Mouse (Mus musculus): ENCODE data around the gene Soga1. TPM values are rescaled to one million over a fixed set of nuclear protein-coding genes. Genes with fewer than 3 reads are reported as not detected.

The Soga1 gene
- polyA plus RNA-seq, 1 experiment from 2014 or later, result 1.8 TPM

DNA sequence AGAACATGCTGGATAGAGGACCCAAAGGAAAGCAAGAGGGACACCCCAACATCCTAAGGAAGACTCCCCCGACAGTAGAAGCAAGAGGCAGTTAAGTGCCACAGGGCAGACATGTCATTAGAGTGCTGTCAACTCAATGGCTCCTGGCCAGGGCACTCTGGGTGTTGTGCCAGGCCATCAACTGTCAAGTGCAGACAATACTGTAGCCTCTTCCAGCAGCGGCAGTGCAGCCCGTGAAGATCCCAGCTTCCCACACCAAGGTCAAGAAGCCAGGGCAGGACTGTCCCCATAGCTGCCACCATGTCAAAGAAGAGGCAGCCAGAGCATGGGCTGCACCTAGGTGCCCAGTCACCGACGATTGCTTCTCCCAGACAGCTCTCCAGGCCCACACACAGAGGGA lies 1.9 kb downstream of the Soga1 start:
- H3K9ac ChIP-seq (ENCODE audit: low read depth, low read length), result peak overlapping the region; percentile 92; the same call in 1 of the 2 replicates
- H3K9me3 ChIP-seq (replicated peaks; ENCODE audit: low read length), result no peaks in the 10 kb centered on the region
- peak overlapping the region; percentile 89 for H3K4me3 ChIP-seq (replicated peaks; ENCODE audit: low read depth, low read length)
- no peaks in the 10 kb centered on the region for H3K27me3 ChIP-seq (ENCODE audit: insufficient read depth, low read length)
- DNase-seq (ENCODE audit: low spot score) (no peak), ATAC-seq (replicated peaks; ENCODE audit: low FRiP score, low read depth) (no peak)
- WGBS, result 18% methylated on average over 5 of the region's 5 CpGs
- H3K36me3 ChIP-seq (ENCODE audit: insufficient read depth, low read length), result no peaks in the 10 kb centered on the region
- H3K4me2 ChIP-seq (ENCODE audit: low read length), result peak overlapping the region; percentile 91
- H3K4me1 ChIP-seq (replicated peaks; ENCODE audit: insufficient read depth, low read length), result peaks cover 41% of the 10 kb centered on the region
- peak overlapping the region; percentile 54; the same call in 1 of the 2 replicates for H3K27ac ChIP-seq
- no peak for TF ChIP-seq CTCF (IDR thresholded peaks at IDR 0.05; ENCODE audit: low read depth)

DNA sequence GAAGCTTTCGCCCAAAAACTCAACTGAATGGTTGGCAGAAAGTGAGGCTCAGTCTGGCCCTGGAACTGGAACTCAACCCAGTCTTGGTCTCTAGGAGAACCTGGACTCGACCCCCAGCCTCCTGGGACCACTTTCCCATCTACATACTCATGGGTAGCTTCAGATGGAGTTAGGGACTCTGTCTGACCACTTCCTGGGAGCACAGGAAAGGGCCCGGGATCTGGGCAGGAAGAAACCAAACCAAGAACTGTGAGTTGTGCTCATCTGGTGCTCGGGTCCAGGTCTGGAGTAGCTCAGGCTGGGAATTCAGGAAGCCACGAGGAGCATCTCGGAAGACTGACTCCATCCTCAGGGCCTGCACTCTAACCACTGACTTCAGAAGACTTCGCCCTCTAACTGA lies 2.5 kb downstream of the Soga1 start:
- 68% methylated on average over 7 of the region's 7 CpGs for whole genome bisulfite sequencing
- H3K4me2 ChIP-seq (ENCODE audit: low read length), result peak overlapping the region; percentile 91
- no peaks in the 10 kb centered on the region for H3K27me3 ChIP-seq (ENCODE audit: insufficient read depth, low read length)
- H3K36me3 ChIP-seq (ENCODE audit: insufficient read depth, low read length), result no peaks in the 10 kb centered on the region
- ATAC-seq (replicated peaks; ENCODE audit: low FRiP score, low read depth) (no peak), DNase-seq (ENCODE audit: low spot score) (no peak)
- H3K27ac ChIP-seq, result no peak overlapping the region
- H3K4me3 ChIP-seq (replicated peaks; ENCODE audit: low read depth, low read length), result peak overlapping the region; percentile 89; the same call in 1 of the 2 replicates
- peaks cover 40% of the 10 kb centered on the region for H3K4me1 ChIP-seq (replicated peaks; ENCODE audit: insufficient read depth, low read length)
- H3K9ac ChIP-seq (ENCODE audit: low read depth, low read length), result no peak overlapping the region
- H3K9me3 ChIP-seq (replicated peaks; ENCODE audit: low read length), result no peaks in the 10 kb centered on the region
- no peak for TF ChIP-seq CTCF (IDR thresholded peaks at IDR 0.05; ENCODE audit: low read depth)

DNA sequence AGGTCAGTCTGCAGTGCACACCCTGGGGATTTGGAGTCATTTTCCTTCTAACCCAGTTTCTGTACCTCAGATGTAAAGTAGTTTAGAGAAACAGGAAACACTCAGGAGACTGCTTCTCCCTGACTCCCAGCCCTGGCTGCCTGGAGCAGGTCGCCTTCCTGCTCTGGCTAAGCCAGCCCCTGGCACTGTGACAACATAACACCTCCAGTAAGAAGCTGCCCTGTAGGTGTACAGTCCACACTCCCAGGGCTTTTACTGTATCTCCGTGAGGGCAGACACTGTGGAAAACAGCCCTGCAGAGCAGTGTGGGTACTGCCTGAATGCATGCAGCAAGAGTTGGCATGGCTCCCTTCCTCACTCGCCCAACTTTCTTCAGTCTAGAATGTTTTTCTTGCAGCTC lies 3.4 kb downstream of the Soga1 start:
- Histone ChIP-seq H3K9ac (ENCODE audit: low read depth, low read length) (peak overlapping the region; percentile 27; the same call in 1 of the 2 replicates), H3K4me3 (replicated peaks; ENCODE audit: low read depth, low read length) (no peak overlapping the region), H3K36me3 (ENCODE audit: insufficient read depth, low read length) (no peaks in the 10 kb centered on the region), H3K9me3 (replicated peaks; ENCODE audit: low read length) (no peaks in the 10 kb centered on the region), H3K27me3 (ENCODE audit: insufficient read depth, low read length) (no peaks in the 10 kb centered on the region), H3K4me1 (replicated peaks; ENCODE audit: insufficient read depth, low read length) (peaks cover 47% of the 10 kb centered on the region), H3K4me2 (ENCODE audit: low read length) (peak overlapping the region; percentile 91), H3K27ac (0 out of 2 replicates have a peak overlapping the region, but pooled peaks have one; percentile 47)
- WGBS, result 12% methylated on average over 3 of the region's 3 CpGs
- peak; percentile 30 for DNase-seq (ENCODE audit: low spot score)
- no peak for ATAC-seq (replicated peaks; ENCODE audit: low FRiP score, low read depth)
- no peak for TF ChIP-seq CTCF (IDR thresholded peaks at IDR 0.05; ENCODE audit: low read depth)

DNA sequence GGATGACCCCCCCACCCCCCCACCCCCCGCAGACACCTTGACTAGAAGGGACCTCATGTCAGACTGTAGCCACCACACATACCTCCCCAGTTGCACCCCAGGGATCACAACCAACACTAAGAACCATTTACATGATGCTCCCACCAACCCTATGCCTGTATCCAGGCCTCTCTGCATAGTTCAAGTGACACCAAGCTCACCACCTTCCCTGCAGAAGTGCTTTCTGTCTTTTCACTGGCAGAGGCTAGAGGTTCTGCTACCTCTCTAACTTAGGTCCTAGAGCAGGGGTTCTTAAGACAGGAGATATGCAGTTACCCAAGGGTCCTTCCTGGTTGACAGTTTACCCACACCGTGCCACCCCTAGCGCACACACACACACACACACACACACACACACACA lies 3.8 kb downstream of the Soga1 start:
- H3K27ac ChIP-seq, result 0 out of 2 replicates have a peak overlapping the region, but pooled peaks have one; percentile 47
- peak overlapping the region; percentile 27; the same call in 1 of the 2 replicates for H3K9ac ChIP-seq (ENCODE audit: low read depth, low read length)
- no peak overlapping the region for H3K4me3 ChIP-seq (replicated peaks; ENCODE audit: low read depth, low read length)
- WGBS, result 75% methylated on average over 3 of the region's 3 CpGs
- TF ChIP-seq CTCF (IDR thresholded peaks at IDR 0.05; ENCODE audit: low read depth), result no peak
- H3K9me3 ChIP-seq (replicated peaks; ENCODE audit: low read length), result no peaks in the 10 kb centered on the region
- peak overlapping the region; percentile 91; the same call in 1 of the 2 replicates for H3K4me2 ChIP-seq (ENCODE audit: low read length)
- DNase-seq (ENCODE audit: low spot score), result no peak
- peaks cover 52% of the 10 kb centered on the region for H3K4me1 ChIP-seq (replicated peaks; ENCODE audit: insufficient read depth, low read length)
- H3K27me3 ChIP-seq (ENCODE audit: insufficient read depth, low read length), result no peaks in the 10 kb centered on the region
- H3K36me3 ChIP-seq (ENCODE audit: insufficient read depth, low read length), result no peaks in the 10 kb centered on the region
- no peak for ATAC-seq (replicated peaks; ENCODE audit: low FRiP score, low read depth)

DNA sequence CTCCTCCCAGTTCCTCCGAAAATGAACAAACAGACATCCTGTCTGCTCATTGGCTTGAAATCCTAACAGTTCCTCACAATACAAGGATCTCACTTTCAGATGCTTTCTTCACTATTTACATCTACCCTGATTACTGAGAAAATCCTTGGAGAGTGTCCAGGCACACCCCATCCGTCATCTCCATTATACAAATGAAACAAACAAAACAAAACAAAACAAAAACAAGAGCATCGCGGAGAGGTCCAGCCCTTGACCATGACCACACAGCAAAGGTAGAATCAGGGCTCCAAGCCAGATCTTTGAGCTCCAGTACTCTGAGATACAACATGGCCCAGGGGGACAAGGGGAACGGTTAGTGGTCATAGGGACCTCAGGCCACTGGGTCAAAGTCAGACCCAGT lies 4.3 kb downstream of the Soga1 start:
- Histone ChIP-seq H3K27me3 (ENCODE audit: insufficient read depth, low read length) (no peaks in the 10 kb centered on the region), H3K9me3 (replicated peaks; ENCODE audit: low read length) (no peaks in the 10 kb centered on the region), H3K4me3 (replicated peaks; ENCODE audit: low read depth, low read length) (no peak overlapping the region), H3K36me3 (ENCODE audit: insufficient read depth, low read length) (no peaks in the 10 kb centered on the region), H3K27ac (no peak overlapping the region), H3K4me1 (replicated peaks; ENCODE audit: insufficient read depth, low read length) (peaks cover 56% of the 10 kb centered on the region), H3K4me2 (ENCODE audit: low read length) (peak overlapping the region; percentile 91; the same call in 1 of the 2 replicates), H3K9ac (ENCODE audit: low read depth, low read length) (no peak overlapping the region)
- WGBS, result 47% methylated on average over 5 of the region's 5 CpGs
- ATAC-seq (replicated peaks; ENCODE audit: low FRiP score, low read depth) (no peak), DNase-seq (ENCODE audit: low spot score) (no peak)
- no peak for TF ChIP-seq CTCF (IDR thresholded peaks at IDR 0.05; ENCODE audit: low read depth)

DNA sequence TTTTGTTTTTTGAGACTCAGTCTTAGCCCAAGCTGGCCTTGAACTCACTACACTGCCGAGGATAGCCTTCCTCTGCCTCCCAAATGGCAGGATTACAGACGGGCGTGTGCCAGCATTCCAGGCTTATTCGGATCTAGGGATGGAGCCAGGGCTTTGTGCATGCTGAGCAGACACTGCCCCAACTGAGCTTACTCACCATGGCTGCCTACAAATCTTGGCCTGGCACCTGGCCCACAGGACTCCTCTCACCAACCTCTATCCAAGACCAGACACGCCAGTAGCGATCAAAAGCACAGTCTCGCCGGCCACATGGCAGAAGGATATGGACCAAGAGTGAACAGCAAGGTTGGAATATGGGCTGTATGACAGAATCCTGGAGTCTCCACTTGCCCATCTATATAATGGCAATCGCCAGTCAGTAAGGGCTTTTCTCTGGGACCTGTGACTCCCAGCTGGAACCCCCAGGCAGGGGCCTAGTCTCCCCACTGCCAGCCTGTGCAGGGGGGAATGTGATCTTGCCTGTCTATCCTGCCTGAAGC lies 4.8 kb downstream of the Soga1 start:
- H3K27me3 ChIP-seq (ENCODE audit: insufficient read depth, low read length), result no peaks in the 10 kb centered on the region
- ATAC-seq (replicated peaks; ENCODE audit: low FRiP score, low read depth), result no peak
- peak overlapping the region; percentile 91; the same call in 1 of the 2 replicates for H3K4me2 ChIP-seq (ENCODE audit: low read length)
- no peak overlapping the region for H3K9ac ChIP-seq (ENCODE audit: low read depth, low read length)
- TF ChIP-seq CTCF (IDR thresholded peaks at IDR 0.05; ENCODE audit: low read depth), result no peak
- no peak overlapping the region for H3K27ac ChIP-seq
- peaks cover 61% of the 10 kb centered on the region for H3K4me1 ChIP-seq (replicated peaks; ENCODE audit: insufficient read depth, low read length)
- no peaks in the 10 kb centered on the region for H3K9me3 ChIP-seq (replicated peaks; ENCODE audit: low read length)
- DNase-seq (ENCODE audit: low spot score), result no peak
- WGBS, result 80% methylated on average over 9 of the region's 9 CpGs
- no peaks in the 10 kb centered on the region for H3K36me3 ChIP-seq (ENCODE audit: insufficient read depth, low read length)
- no peak overlapping the region for H3K4me3 ChIP-seq (replicated peaks; ENCODE audit: low read depth, low read length)
